7 mouse cellular contexts compared by ENCODE assay signal in genomic region chr10:81266211-81267105, GRCm38 (mm10). TPM values are rescaled to one million over a fixed set of nuclear protein-coding genes. Genes with fewer than 3 reads are reported as not detected.
A peak's percentile ranks its signal among the peaks of the same experiment; 100 is the strongest.
DNase-seq lines count a peak whose midpoint lies in the region; ATAC-seq and TF ChIP-seq lines count a peak whose summit lies in the region.

Mrpl54 (minus strand) TSS chr10:81266934.
Apba3 (plus strand) TSS chr10:81266960.

- under 1% methylated on average over 48 of the region's 48 CpGs for WGBS in embryonic facial prominence, embryonic 12.5 days
- WGBS in kidney, adult 2 months: 1% methylated on average over 48 of the region's 48 CpGs
- WGBS in limb, embryonic 12.5 days: under 1% methylated on average over 48 of the region's 48 CpGs
- 1% methylated on average over 48 of the region's 48 CpGs for WGBS in midbrain, embryonic 15.5 days
- under 1% methylated on average over 48 of the region's 48 CpGs for WGBS in spleen, adult 2 months

- ATAC-seq in embryonic facial prominence, embryonic 12.5 days (ENCODE audit: insufficient number of reproducible peaks, insufficient read depth, low FRiP score, low TSS enrichment): peak; percentile 91
- peak; percentile 91 for ATAC-seq in limb, embryonic 12.5 days (ENCODE audit: insufficient number of reproducible peaks, insufficient read depth, low FRiP score, low TSS enrichment, low read depth)
- ATAC-seq in midbrain, embryonic 15.5 days (replicated peaks): peak; percentile 90

- H3K27me3 ChIP-seq in embryonic facial prominence, embryonic 12.5 days: no peaks in the 10 kb centered on the region
- no peaks in the 10 kb centered on the region for H3K27me3 ChIP-seq in kidney, adult 2 months (replicated peaks; ENCODE audit: control insufficient read depth, insufficient read depth, low read length)
- no peaks in the 10 kb centered on the region for H3K27me3 ChIP-seq in limb, embryonic 12.5 days
- H3K27me3 ChIP-seq in midbrain, embryonic 15.5 days (replicated peaks): no peaks in the 10 kb centered on the region
- no peaks in the 10 kb centered on the region for H3K27me3 ChIP-seq in spleen, adult 2 months (ENCODE audit: control insufficient read depth, insufficient read depth, low read length)

- peak; percentile 98 for DNase-seq in adrenal gland, postnatal 25 days
- DNase-seq in heart, adult 18-20 months: peak; percentile 98
- peak; percentile 97 for DNase-seq in kidney, adult 2 months
- DNase-seq in spleen, adult 2 months (ENCODE audit: low read depth in 1 of 2, low spot score in 2 of 2): peak; percentile 94 to 96

- peak within 1 kb of the TSS; percentile 65 for H3K9ac ChIP-seq in embryonic facial prominence, embryonic 12.5 days
- peak within 1 kb of the TSS; percentile 69 for H3K9ac ChIP-seq in limb, embryonic 12.5 days (replicated peaks)
- H3K9ac ChIP-seq in midbrain, embryonic 15.5 days: peak within 1 kb of the TSS; percentile 71

- TF ChIP-seq POLR2A in kidney, adult 2 months (IDR thresholded peaks at IDR 0.05; ENCODE audit: low read depth, low read length): no peak
- peak; percentile 18; the same call in 1 of the 2 replicates for TF ChIP-seq POLR2A in spleen, adult 2 months (IDR thresholded peaks at IDR 0.05; ENCODE audit: low read depth, low read length)

- peaks cover 14% of the 10 kb centered on the region for H3K4me1 ChIP-seq in embryonic facial prominence, embryonic 12.5 days
- H3K4me1 ChIP-seq in kidney, adult 2 months (ENCODE audit: control insufficient read depth, insufficient read depth, low read length): no peaks in the 10 kb centered on the region; the same call in 1 of the 2 replicates
- peaks cover 16% of the 10 kb centered on the region for H3K4me1 ChIP-seq in limb, embryonic 12.5 days (replicated peaks)
- peaks cover 24% of the 10 kb centered on the region for H3K4me1 ChIP-seq in midbrain, embryonic 15.5 days
- peaks cover 12% of the 10 kb centered on the region; the same call in 1 of the 2 replicates for H3K4me1 ChIP-seq in spleen, adult 2 months (ENCODE audit: control insufficient read depth, insufficient read depth, insufficient read length)

- H3K9me3 ChIP-seq in embryonic facial prominence, embryonic 12.5 days: no peaks in the 10 kb centered on the region
- no peaks in the 10 kb centered on the region for H3K9me3 ChIP-seq in limb, embryonic 12.5 days
- H3K9me3 ChIP-seq in midbrain, embryonic 15.5 days: no peaks in the 10 kb centered on the region

- TF ChIP-seq CTCF in kidney, adult 2 months (conservative IDR thresholded peaks at IDR 0.05; ENCODE audit: insufficient read depth, insufficient read length, low read depth, low read length): no peak
- TF ChIP-seq CTCF in spleen, adult 2 months (IDR thresholded peaks at IDR 0.05; ENCODE audit: extremely low read depth, insufficient read depth, insufficient read length, insufficient replicate concordance): no peak

- peak within 1 kb of the TSS; percentile 83 for H3K27ac ChIP-seq in embryonic facial prominence, embryonic 12.5 days
- H3K27ac ChIP-seq in kidney, adult 2 months (ENCODE audit: insufficient read depth, low read depth, low read length): peak within 1 kb of the TSS; percentile 87
- H3K27ac ChIP-seq in limb, embryonic 12.5 days: peak within 1 kb of the TSS; percentile 85
- peak within 1 kb of the TSS; percentile 90 for H3K27ac ChIP-seq in midbrain, embryonic 15.5 days
- peak within 1 kb of the TSS; percentile 96 for H3K27ac ChIP-seq in spleen, adult 2 months (ENCODE audit: insufficient read depth, low read length)

- peak within 1 kb of the TSS; percentile 70 for H3K4me3 ChIP-seq in embryonic facial prominence, embryonic 12.5 days
- peak within 1 kb of the TSS; percentile 62 for H3K4me3 ChIP-seq in kidney, adult 2 months (ENCODE audit: insufficient read depth, low read depth, low read length)
- H3K4me3 ChIP-seq in limb, embryonic 12.5 days (replicated peaks): peak within 1 kb of the TSS; percentile 52
- H3K4me3 ChIP-seq in midbrain, embryonic 15.5 days: peak within 1 kb of the TSS; percentile 74
- H3K4me3 ChIP-seq in spleen, adult 2 months (ENCODE audit: extremely low read depth, insufficient read depth, insufficient read length): peak within 1 kb of the TSS; percentile 95

- H3K4me2 ChIP-seq in embryonic facial prominence, embryonic 12.5 days (replicated peaks): peak within 1 kb of the TSS; percentile 88
- H3K4me2 ChIP-seq in limb, embryonic 12.5 days: peak within 1 kb of the TSS; percentile 76
- peak within 1 kb of the TSS; percentile 79 for H3K4me2 ChIP-seq in midbrain, embryonic 15.5 days

- H3K36me3 ChIP-seq in embryonic facial prominence, embryonic 12.5 days: peaks cover 46% of the 10 kb centered on the region
- H3K36me3 ChIP-seq in kidney, adult 2 months (ENCODE audit: control insufficient read depth, insufficient read depth, low read length): peaks cover 2% of the 10 kb centered on the region; the same call in 1 of the 2 replicates
- H3K36me3 ChIP-seq in limb, embryonic 12.5 days: peaks cover 63% of the 10 kb centered on the region
- peaks cover 2% of the 10 kb centered on the region; the same call in 1 of the 2 replicates for H3K36me3 ChIP-seq in midbrain, embryonic 15.5 days (replicated peaks)
- H3K36me3 ChIP-seq in spleen, adult 2 months (ENCODE audit: control insufficient read depth, insufficient read depth, low read length): peaks cover 20% of the 10 kb centered on the region

RNA-seq across cellular contexts. Expression of gene Mrpl54, which starts in this region (rescaled TPM):
- 116 and 128 TPM in 2 replicates for total RNA-seq in adrenal gland, postnatal 25 days (2021)
- 194 and 205 TPM in 2 replicates for polyA plus RNA-seq in embryonic facial prominence, embryonic 12.5 days (2016; fragmentation: Nextera tagmentation; extraction: Ambion mirVana)
- total RNA-seq in heart, adult 18-20 months (2021): 10 to 100 TPM; 85.7 to 89.6 TPM
- polyA plus RNA-seq in kidney, adult 2 months (2012; rRNA removed): 130 TPM in 2 replicates
- polyA plus RNA-seq in limb, embryonic 12.5 days (2016; fragmentation: Nextera tagmentation; extraction: Ambion mirVana): 207 and 217 TPM in 2 replicates
- 124 and 126 TPM in 2 replicates for polyA plus RNA-seq in midbrain, embryonic 15.5 days (2015; fragmentation: Nextera tagmentation; extraction: Ambion mirVana)
- 63.6 and 86.9 TPM in 2 replicates for polyA plus RNA-seq in spleen, adult 2 months (2012; rRNA removed)

RNA-seq across cellular contexts. Expression of gene Apba3, which starts in this region (rescaled TPM):
- total RNA-seq in adrenal gland, postnatal 25 days (2021): 70.4 and 110 TPM in 2 replicates
- polyA plus RNA-seq in embryonic facial prominence, embryonic 12.5 days (2016; fragmentation: Nextera tagmentation; extraction: Ambion mirVana): 53.9 and 55.4 TPM in 2 replicates
- 100 to 1,000 TPM in 1 of 2 experiments, 10 to 100 TPM in 1; 85.9 to 110 TPM for total RNA-seq in heart, adult 18-20 months (2021)
- polyA plus RNA-seq in kidney, adult 2 months (2012; rRNA removed): 142 and 147 TPM in 2 replicates
- polyA plus RNA-seq in limb, embryonic 12.5 days (2016; fragmentation: Nextera tagmentation; extraction: Ambion mirVana): 48.8 and 53.1 TPM in 2 replicates
- 36.4 and 38.5 TPM in 2 replicates for polyA plus RNA-seq in midbrain, embryonic 15.5 days (2015; fragmentation: Nextera tagmentation; extraction: Ambion mirVana)
- polyA plus RNA-seq in spleen, adult 2 months (2012; rRNA removed): 63.0 and 77.1 TPM in 2 replicates

Comparison
In these comparisons a context has a peak if more than half of its experiments do, and no peak if none do; other contexts are left out.
1. Peak in every context shown above with its lines: DNase-seq, ATAC-seq, H3K4me3 ChIP-seq and H3K27ac ChIP-seq.